Mouse (Mus musculus) myocyte (in vitro differentiated cells): ENCODE results near the gene Ap1m2.

Experiments used
- CEBPB ChIP-seq: IDR thresholded peaks from 2 replicates; pipeline ENCODE4 v1.6.1; 2011; ENCODE audit warnings: mild to moderate bottlenecking, moderate library complexity; ENCODE audit not compliant: poor library complexity, insufficient read depth, severe bottlenecking
- E2F4 ChIP-seq: IDR thresholded peaks from one replicate; pipeline ENCODE4 v1.6.1; 2011; ENCODE audit warnings: mild to moderate bottlenecking, control low read depth, moderate library complexity; ENCODE audit not compliant: insufficient read depth
- MAX ChIP-seq: IDR thresholded peaks from one replicate; pipeline ENCODE4 v1.6.1; 2011; ENCODE audit warnings: low read depth, mild to moderate bottlenecking, control low read depth
- MYOD1 ChIP-seq, 3 experiments: IDR thresholded peaks; one replicate each; pipeline ENCODE4 v1.6.1; 2011; ENCODE audit warnings: control low read depth in 2 of 3, low read depth in 2 of 3, mild to moderate bottlenecking in 2 of 3, moderate library complexity in 1 of 3; ENCODE audit not compliant: insufficient read length in 2 of 3, control insufficient read depth in 1 of 3
- MYOG ChIP-seq, 3 experiments: IDR thresholded peaks; one replicate each; pipeline ENCODE4 v1.6.1; 2011; ENCODE audit warnings: control low read depth in 2 of 3, low read depth in 2 of 3, mild to moderate bottlenecking in 2 of 3; ENCODE audit not compliant: insufficient read length in 2 of 3, control insufficient read depth in 1 of 3, insufficient read depth in 1 of 3
- POLR2A ChIP-seq: IDR thresholded peaks from one replicate; pipeline ENCODE4 v1.6.1; 2011; ENCODE audit warnings: low read depth, mild to moderate bottlenecking, control low read depth, moderate library complexity; ENCODE audit not compliant: insufficient read length
- POLR2AphosphoS2 ChIP-seq: IDR thresholded peaks from one replicate; pipeline ENCODE4 v1.6.1; 2011; ENCODE audit warnings: low read depth, control low read depth; ENCODE audit not compliant: insufficient read length
- SRF ChIP-seq: IDR thresholded peaks from one replicate; pipeline ENCODE4 v1.6.1; 2011; ENCODE audit warnings: low read depth; ENCODE audit not compliant: control insufficient read depth, insufficient read length
- TCF12 ChIP-seq: IDR thresholded peaks from one replicate; pipeline ENCODE4 v1.6.1; 2011; ENCODE audit warnings: mild to moderate bottlenecking, control low read depth; ENCODE audit not compliant: poor library complexity, insufficient read depth, severe bottlenecking
- USF1 ChIP-seq: IDR thresholded peaks from one replicate; pipeline ENCODE4 v1.6.1; 2011; ENCODE audit warnings: low read depth, mild to moderate bottlenecking, control low read depth, moderate library complexity

- TF ChIP-seq POLR2A (peak; percentile 80), CEBPB (no peak), MAX (no peak), SRF (peak; percentile 64), POLR2AphosphoS2 (peak; percentile 74), E2F4 (no peak), USF1 (no peak), MYOG (IDR thresholded peaks at IDR 0.05; ENCODE audit: control insufficient read depth in 1 of 3, insufficient read depth in 1 of 3, insufficient read length in 2 of 3, low read depth in 2 of 3) (no peak), TCF12 (no peak), MYOD1 (IDR thresholded peaks at IDR 0.05; ENCODE audit: control insufficient read depth in 1 of 3, insufficient read length in 2 of 3, low read depth in 2 of 3) (peak in 1 of 3 experiments; percentile 27)
Observed at GRCm38 (mm10) chr9:21320619-21321512, 8.7 kb upstream of the Ap1m2 start, which contains the start of gene Slc44a2.
